Mouse (Mus musculus) kidney, adult 2 months (tissue): ENCODE data around the gene Syngr3.

ENCODE experiments used
- CTCF ChIP-seq: fragments of 200-500 bp; conservative IDR thresholded peaks from 2 replicates; pipeline ENCODE4 v1.5.1; 2011; ENCODE audit warnings: low read depth, mild to moderate bottlenecking, control low read depth, low read length, moderate library complexity, mixed read lengths; ENCODE audit not compliant: insufficient read depth, insufficient read length
- POLR2A ChIP-seq: fragments of 200-500 bp; IDR thresholded peaks from one replicate; pipeline ENCODE4 v1.6.1; 2011; ENCODE audit warnings: low read depth, low read length, control low read depth

GRCm38 (mm10) chr17:24644030-24644715 is 45.6 kb downstream of the Syngr3 start:
- no peak for TF ChIP-seq CTCF
- no peak for TF ChIP-seq POLR2A
